Mouse (Mus musculus) ES-E14 (cell line): Measurements from ENCODE around the gene Hnrnpc. TPM values are rescaled to one million over a fixed set of nuclear protein-coding genes. Genes with fewer than 3 reads are reported as not detected.

Experiments
- DNase-seq: peaks from one replicate; pipeline ENCODE4 v3.0.0-alpha.2; 2013; ENCODE audit warnings: low read depth, low spot score
- H3K27ac ChIP-seq: 2 replicates; pipeline ENCODE4 v1.5.1; 2012; ENCODE audit warnings: low read depth, mild to moderate bottlenecking, low read length, moderate library complexity, mixed read lengths; ENCODE audit not compliant: poor library complexity, insufficient read depth, severe bottlenecking
- H3K36me3 ChIP-seq: 2 replicates; pipeline ENCODE4 v1.6.1; 2012; ENCODE audit warnings: mild to moderate bottlenecking, low read length, moderate library complexity, mixed read lengths; ENCODE audit not compliant: control insufficient read depth, poor library complexity, insufficient read depth, severe bottlenecking
- H3K4me1 ChIP-seq, 2 experiments: fragments of 150-350 bp in 1 of 2; sonication (generic) in 1 of 2; 2 replicates each; pipeline ENCODE4 v1.6.1; 2012; ENCODE audit warnings: low read length in 2 of 2, mild to moderate bottlenecking in 1 of 2, mixed read lengths in 1 of 2; ENCODE audit not compliant: control insufficient read depth in 2 of 2, insufficient read depth in 2 of 2, poor library complexity in 1 of 2
- H3K4me3 ChIP-seq, 2 experiments: fragments of 150-350 bp in 1 of 2; sonication (generic) in 1 of 2; 2 replicates each; pipeline ENCODE4 v1.5.1; 2012; ENCODE audit warnings: low read length in 2 of 2, low read depth in 1 of 2, mild to moderate bottlenecking in 1 of 2, mixed read lengths in 1 of 2; ENCODE audit not compliant: insufficient read depth in 1 of 2, poor library complexity in 1 of 2, severe bottlenecking in 1 of 2
- H3K9ac ChIP-seq: 2 replicates; pipeline ENCODE4 v1.6.1; 2012; ENCODE audit warnings: low read depth, mild to moderate bottlenecking, low read length, mixed read lengths; ENCODE audit not compliant: poor library complexity, insufficient read depth, severe bottlenecking
- H3K9me3 ChIP-seq: fragments of 150-350 bp; sonication (generic); 2 replicates; pipeline ENCODE4 v1.6.1; 2012; ENCODE audit warnings: low read depth, mild to moderate bottlenecking, low read length; ENCODE audit not compliant: control insufficient read depth, insufficient read depth
- CHD2 ChIP-seq: IDR thresholded peaks from 2 replicates; pipeline ENCODE4 v1.6.1; 2014; ENCODE audit warnings: mild to moderate bottlenecking, low read depth, low read length, inconsistent platforms
- HCFC1 ChIP-seq: IDR thresholded peaks from 2 replicates; pipeline ENCODE4 v1.6.1; 2012; ENCODE audit warnings: low read length, inconsistent platforms, borderline replicate concordance; ENCODE audit not compliant: insufficient read depth
- MAFK ChIP-seq: IDR thresholded peaks from 2 replicates; pipeline ENCODE4 v1.6.1; 2014; ENCODE audit warnings: mild to moderate bottlenecking, low read depth, low read length, inconsistent platforms; ENCODE audit not compliant: insufficient read depth
- ZC3H11A ChIP-seq: IDR thresholded peaks from 2 replicates; pipeline ENCODE4 v1.6.1; 2012; ENCODE audit warnings: low read depth, mild to moderate bottlenecking, inconsistent platforms, low read length, borderline replicate concordance
- ZNF384 ChIP-seq: IDR thresholded peaks from 2 replicates; pipeline ENCODE4 v1.6.1; 2012; ENCODE audit warnings: low read depth, low read length, inconsistent platforms
- in situ Hi-C, 2 experiments: fragments of 600-800 bp; cut with MboI; formaldehyde crosslinking; loops; one replicate each; pipeline ENCODE4 v1.15.1; 2025; ENCODE audit warnings: low sequenced_read_pairs in 2 of 2, inconsistent platforms in 1 of 2; ENCODE audit not compliant: unreplicated experiment in 2 of 2
- total RNA-seq: library from RNA; depleted of rRNA; stranded (reverse); fragments of 300-350 nt; gene quantifications from 2 replicates; pipeline ENCODE4 v1.2.3, GENCODE M21; 2012

Hnrnpc gene
- total RNA-seq, 1 experiment = 267 TPM

DNA sequence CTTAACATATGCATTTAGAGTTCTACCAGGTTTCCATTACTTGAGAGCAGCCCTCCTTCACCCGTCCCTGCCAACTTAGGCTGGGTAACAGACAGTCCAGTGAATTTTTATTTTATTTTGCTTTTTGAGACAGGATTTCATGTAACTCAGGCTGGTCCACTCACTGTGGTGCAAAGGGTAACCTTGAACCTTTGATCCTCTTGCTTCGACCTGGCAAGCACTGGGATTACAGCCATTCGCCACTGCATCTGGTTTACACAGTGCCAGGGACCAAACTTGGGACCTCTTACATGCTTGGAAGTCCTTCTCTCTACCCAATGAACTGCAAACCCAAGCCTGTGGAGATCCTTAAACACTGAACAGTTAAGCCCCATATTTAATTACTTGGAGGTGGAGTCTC lies 20.8 kb upstream of the Hnrnpc start:
- H3K9me3 ChIP-seq = no peaks in the 10 kb centered on the region
- H3K9ac ChIP-seq = no peak overlapping the region
- no peaks in the 10 kb centered on the region; the same call in 1 of the 2 replicates for H3K36me3 ChIP-seq
- no peak overlapping the region for H3K27ac ChIP-seq
- TF ChIP-seq ZNF384 (no peak), CHD2 (no peak), HCFC1 (no peak), ZC3H11A (no peak), MAFK (no peak)
- peaks cover 0 to 5% of the 10 kb centered on the region in 2 experiments; a peak in 3 of 4 replicates for H3K4me1 ChIP-seq
- no peak overlapping the region for H3K4me3 ChIP-seq
- in situ Hi-C loops = no loop called here
- no peak for DNase-seq

DNA sequence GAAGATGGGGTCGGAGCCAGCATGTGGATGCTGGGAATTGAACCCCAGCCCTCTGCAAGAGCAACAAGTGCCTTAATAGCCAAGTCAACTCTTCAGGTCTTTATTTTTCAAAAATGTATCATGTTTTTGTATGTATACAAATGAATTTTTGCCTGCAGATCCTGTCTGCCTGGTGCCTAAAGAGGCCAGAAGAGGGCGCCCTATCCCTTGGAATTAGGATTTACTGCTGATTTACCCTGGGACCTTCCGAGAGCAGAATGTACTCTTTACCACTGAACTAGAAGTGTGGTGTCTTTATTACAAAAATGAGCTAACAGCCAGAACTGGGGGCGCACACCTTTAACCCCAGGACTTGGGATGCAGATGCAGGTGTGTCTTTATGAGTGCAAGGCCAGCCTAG lies 20.1 kb upstream of the Hnrnpc start:
- H3K9me3 ChIP-seq = no peaks in the 10 kb centered on the region
- in situ Hi-C loops = no loop called here
- no peaks in the 10 kb centered on the region; the same call in 1 of the 2 replicates for H3K36me3 ChIP-seq
- H3K27ac ChIP-seq = no peak overlapping the region
- TF ChIP-seq MAFK (no peak), ZC3H11A (0 out of 2 replicates have a peak, but pooled peaks have one; percentile 49), CHD2 (no peak), ZNF384 (no peak), HCFC1 (no peak)
- H3K4me1 ChIP-seq = peaks cover 0 to 5% of the 10 kb centered on the region in 2 experiments; a peak in 3 of 4 replicates
- no peak overlapping the region for H3K4me3 ChIP-seq
- H3K9ac ChIP-seq = no peak overlapping the region
- DNase-seq = peak; percentile 59

DNA sequence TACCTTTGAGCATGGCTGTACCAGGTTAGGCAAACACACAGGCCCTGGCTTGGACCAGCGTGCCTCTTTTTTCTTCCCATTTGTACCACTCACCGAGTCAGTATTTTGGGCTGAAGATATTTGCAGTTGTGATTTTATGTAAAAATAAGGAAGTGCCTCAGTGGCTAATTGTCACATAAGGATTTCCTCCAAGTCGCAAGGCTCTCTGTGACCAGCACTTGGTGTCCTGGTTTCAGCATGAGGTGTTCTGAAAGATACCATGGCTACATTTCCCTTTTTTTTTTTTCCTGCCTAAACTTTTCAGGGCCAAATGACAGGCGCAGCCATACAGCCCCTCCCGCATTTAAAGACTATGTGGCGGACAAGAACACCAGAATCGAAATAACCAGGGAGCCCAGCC lies 16.3 kb upstream of the Hnrnpc start:
- no peaks in the 10 kb centered on the region for H3K9me3 ChIP-seq
- DNase-seq = no peak
- no peak for TF ChIP-seq CHD2
- TF ChIP-seq ZNF384 = no peak
- no peak for TF ChIP-seq MAFK
- TF ChIP-seq HCFC1 = no peak
- TF ChIP-seq ZC3H11A = no peak
- H3K9ac ChIP-seq = peak overlapping the region; percentile 15; the same call in 1 of the 2 replicates
- H3K27ac ChIP-seq = no peak overlapping the region
- no peaks in the 10 kb centered on the region; the same call in 1 of the 2 replicates for H3K36me3 ChIP-seq
- H3K4me1 ChIP-seq = peaks cover 5 to 9% of the 10 kb centered on the region in 2 experiments; a peak in 3 of 4 replicates
- peak overlapping the region in 1 of 2 experiments; percentile 48; a peak in 2 of 4 replicates for H3K4me3 ChIP-seq
- in situ Hi-C loops = no loop called here

DNA sequence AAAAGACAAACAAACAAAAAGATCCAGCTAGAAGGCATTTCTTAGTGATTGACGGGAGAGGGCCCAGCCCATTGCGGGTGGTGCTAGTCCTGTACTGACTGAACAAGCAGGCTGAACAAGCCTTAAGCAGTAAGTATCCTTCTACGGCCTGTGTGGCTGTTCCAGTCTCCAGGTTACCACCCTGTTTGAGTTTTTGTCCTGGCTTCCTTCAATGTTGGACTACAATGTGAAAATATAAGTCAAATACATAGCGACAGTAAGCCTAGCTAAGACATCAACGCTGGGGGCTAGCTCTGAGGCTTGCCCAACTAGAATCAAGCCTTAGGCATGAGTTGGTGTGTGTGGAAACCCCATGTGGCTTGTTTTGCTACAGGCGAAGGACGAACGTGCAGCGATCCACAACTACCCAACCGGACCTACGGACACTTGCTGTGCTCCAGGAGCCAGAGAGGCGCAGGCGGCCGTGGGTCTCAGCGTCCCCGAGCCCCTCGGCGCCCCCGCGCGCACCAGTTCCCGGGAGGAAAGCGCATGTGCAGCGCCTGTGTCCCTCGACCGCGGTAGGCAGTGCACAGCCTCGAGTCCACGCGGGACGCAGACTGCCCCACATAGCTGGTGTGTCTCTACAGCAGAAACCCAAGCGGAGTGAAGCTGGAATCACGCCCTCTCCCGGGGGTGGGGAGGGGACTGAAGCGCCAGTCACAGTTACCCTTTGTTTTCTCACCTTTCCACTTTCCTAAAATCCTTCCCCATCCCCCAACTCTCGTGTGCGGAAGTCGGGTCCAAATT lies 15.2 kb upstream of the Hnrnpc start:
- no peaks in the 10 kb centered on the region for H3K9me3 ChIP-seq
- H3K9ac ChIP-seq = peak overlapping the region; percentile 56
- H3K27ac ChIP-seq = peak overlapping the region; percentile 6; the same call in 1 of the 2 replicates
- in situ Hi-C loops = no loop called here
- TF ChIP-seq MAFK = no peak
- no peak for TF ChIP-seq ZNF384
- TF ChIP-seq HCFC1 = no peak
- no peak for TF ChIP-seq CHD2
- no peak for TF ChIP-seq ZC3H11A
- H3K4me1 ChIP-seq = peaks cover 8 to 13% of the 10 kb centered on the region in 2 experiments; a peak in 3 of 4 replicates
- peak; percentile 69 for DNase-seq
- H3K4me3 ChIP-seq = peak overlapping the region; percentile 48 to 56
- H3K36me3 ChIP-seq = no peaks in the 10 kb centered on the region
